Mouse (Mus musculus): Measurements from ENCODE around the gene Syde1.
"Not testable (repeated sequence)": the region's sequence is repeated elsewhere in the genome, so short reads cannot be mapped to it uniquely, and the experiment has no call there.

The Syde1 gene

GRCm38 (mm10) chr10:78591406-78592328, at the start of gene Syde1:
Gene Syde1, minus strand, starts transcription at chr10:78591964.
- peak in 1 of 2 experiments; percentile 37 for DNase-seq

DNA sequence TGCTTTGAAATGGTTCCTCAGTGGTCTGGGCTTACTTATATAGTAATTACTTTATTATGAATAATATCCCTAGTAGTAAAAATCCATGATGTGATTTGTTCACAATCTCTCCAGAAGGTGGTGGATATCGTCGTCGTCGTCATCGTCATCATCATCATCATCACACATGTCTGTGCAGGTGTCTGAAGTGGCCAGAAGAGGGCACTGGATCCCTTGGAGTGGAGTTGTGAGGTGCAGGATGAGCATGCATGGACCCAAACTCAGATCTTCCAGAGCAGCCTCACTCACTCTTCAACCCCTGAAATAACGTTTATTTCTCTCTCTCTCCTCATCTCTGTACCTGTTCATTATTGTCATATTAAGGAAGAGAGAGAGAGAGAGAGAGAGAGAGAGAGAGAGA, 40.5 kb upstream of the Syde1 start:
- no peak for DNase-seq

DNA sequence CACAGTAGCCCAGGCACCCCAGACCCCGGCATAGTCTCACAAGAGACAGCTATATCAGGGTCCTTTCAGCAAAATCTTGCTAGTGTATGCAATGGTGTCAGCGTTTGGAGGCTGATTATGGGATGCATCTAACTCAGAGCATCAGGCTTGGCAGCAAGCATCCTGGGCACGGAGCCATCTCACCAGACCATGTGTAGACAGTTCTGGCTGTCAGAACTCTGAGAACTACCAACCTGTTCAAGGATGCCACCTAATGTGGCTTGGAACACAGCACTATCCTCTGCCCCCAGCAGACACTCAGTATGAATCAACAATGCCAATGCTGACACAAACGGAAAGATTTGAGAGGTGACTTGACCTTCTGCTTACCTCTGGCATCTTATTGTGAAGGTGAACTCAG, 38.4 kb upstream of the Syde1 start:
- DNase-seq: no peak

DNA sequence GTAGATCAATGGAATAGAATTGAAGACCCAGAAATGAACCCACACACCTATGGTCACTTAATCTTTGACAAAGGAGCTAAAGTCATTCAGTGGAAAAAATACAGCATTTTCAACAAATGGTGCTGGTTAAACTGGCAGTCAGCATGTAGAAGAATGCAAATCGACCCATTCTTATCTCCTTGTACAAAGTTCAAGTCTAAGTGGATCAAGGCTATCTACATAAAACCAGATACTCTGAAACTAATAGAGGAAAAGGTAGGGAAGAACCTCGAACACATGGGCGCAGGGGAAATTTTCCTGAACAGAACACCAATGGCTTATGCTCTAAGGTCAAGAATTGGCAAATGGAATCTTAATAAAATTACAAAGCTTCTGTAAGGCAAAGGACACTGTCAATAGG, 31.4 kb upstream of the Syde1 start:
- DNase-seq: not testable (repeated sequence)

DNA sequence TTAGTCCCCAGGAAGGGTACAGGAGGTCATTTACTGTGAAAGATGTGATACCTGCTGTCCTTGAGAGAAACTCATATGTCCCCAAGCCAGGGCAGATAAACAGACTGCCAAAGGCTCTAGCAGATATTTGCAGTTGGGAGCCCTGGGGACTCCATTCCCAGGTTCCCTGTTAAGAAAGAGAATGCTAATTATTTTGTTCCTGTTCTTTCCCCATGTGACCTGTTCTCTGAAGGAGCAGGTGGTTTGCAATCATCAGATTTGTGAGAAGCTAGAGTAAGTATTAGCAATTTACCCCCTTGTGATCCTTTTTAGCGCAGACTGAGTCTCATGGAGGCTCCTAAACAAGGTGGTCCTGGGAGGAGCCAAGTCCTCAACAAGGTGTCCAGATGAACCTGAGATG, 26.2 kb upstream of the Syde1 start, which contains the start of gene Olfr1357:
Gene Olfr1357, minus strand, starts transcription at position 101 of the 400 bp plus-strand sequence.
- DNase-seq: no peak

- no peak for DNase-seq
These were observed 15.8 kb upstream of the Syde1 start for GRCm38 (mm10) chr10:78607602-78608001.

DNA sequence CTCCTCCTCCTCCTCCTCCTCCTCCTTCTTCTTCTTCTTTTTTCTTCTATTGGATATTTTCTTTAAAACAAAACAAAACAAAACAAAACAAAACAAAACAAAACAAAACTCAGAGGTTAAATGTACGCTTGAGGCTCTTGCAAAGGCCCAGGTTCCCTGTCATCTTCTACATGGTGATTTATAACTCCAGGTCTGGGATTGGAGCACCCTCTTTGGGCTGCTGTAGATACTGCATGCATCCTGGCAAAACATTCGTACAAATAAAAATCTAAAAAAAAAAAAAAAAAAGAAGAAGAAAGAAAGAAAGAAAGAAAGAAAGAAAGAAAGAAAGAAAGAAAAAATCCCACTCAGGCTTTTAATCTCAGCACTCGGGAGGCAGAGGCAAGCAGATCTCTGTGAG, 13.3 kb upstream of the Syde1 start:
- peak in 1 of 2 experiments; percentile 34 for DNase-seq

DNA sequence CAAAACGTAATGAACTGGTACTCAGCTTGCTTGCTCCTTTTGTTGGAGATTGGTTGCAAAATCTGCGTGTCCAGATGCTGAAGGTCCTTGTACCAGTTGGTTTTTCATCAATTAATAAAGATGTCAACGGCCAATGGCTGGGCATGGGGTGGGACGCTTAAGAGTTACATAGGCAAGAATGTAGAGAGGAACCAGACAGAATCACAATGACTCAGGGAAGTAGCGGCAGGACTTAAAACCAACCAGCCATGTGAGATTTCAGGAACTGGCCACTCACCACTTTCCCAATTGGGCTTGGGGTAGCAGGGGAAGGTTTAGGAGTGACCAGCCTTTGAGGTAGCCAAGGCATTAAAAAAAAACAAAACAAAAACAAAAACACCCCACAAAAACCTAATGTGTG, 8.1 kb upstream of the Syde1 start:
- no peak for DNase-seq

- DNase-seq: no peak
These were observed 2.8 kb upstream of the Syde1 start for GRCm38 (mm10) chr10:78594566-78594965.

DNA sequence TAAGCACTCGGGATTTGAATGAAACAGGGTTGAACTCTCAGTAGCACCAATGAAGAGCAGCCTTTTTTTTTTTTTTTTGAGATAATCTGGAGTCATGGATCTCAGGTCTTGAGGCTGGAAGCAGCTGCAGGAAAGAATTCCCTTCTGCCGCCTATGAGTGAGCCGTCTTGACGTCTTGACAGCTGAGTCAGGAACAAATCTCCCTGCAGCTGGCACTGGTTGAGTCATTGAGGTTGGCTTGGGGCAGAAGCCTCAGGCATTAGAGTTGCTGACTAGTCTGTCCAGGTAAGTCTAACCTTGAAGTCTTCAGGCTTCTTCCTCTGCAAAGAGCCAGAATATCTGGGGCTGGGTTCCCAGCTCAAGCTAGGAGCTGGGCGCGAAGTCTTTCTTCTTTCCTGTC, 2.4 kb upstream of the Syde1 start:
- no peak for DNase-seq

- DNase-seq: no peak
These were observed 2.0 kb upstream of the Syde1 start for GRCm38 (mm10) chr10:78593736-78594135.

DNA sequence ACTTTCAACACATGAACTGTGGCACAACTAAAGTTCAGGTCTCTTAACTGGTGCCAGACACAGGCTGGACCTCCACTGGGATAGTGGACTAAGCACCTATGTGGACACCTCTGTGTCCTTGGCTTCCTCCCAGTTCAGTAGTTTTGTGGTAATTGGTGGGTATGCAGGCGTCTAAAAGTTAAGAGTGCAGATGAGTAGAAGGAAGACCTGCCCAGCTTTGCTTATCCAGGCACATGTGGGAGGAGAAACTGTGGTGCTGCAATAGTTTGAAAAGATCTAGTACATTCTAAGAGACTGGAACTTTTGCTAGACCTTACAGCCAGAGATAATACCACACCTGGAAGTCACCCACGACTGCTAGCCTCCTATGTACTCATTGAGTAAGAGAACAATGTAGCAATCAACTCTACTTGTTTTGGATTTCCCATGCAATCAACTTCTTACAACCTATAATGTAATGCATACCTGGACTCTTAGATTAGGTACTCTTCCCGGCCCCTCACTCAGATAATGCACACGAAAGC, 1.2 kb upstream of the Syde1 start:
- no peak for DNase-seq

DNA sequence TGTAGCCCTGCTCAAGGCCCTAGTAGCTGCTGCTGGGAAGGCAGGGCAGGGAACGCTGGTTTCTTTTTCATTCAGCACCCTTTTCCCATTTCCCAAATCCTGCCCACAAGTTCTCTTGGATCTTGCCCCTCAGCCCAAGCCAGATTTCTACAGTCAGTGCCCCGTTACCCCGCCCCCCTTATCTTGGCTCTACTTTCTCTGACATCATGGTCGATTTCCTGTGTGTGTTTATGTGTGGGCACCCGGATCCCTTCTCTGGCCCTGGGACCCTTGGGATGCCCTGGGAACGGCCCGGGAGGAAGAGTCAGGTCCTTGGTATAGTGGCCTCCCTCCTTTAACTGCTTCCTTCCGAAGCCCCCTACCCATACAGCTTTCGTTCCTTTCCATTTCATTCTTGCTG, 1.0 kb downstream of the Syde1 start:
- DNase-seq: no peak

- no peak for DNase-seq
These were observed 1.9 kb downstream of the Syde1 start for GRCm38 (mm10) chr10:78589901-78590300.

- DNase-seq: no peak
These were observed 2.5 kb downstream of the Syde1 start for GRCm38 (mm10) chr10:78589291-78589690.

DNA sequence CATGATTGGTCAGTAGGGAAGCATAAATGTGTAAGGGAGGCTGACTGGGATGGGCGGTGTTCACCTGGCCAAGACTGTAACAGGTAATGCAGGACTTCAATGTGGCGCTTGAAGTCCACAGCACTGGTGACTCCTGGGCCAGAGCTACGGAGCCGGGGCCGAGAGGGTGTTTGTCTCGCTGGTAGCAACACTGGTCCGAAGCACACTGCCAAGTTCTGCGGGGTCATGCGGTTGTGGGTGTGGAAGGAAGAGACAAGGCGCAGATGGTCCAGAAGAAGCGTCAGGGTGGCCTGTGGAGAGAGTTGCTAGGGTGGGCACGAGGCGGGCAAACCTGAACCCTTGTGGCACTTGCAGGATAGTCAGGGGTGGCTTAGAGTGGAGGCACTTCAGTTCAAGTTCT, 5.7 kb downstream of the Syde1 start:
- no peak for DNase-seq

DNA sequence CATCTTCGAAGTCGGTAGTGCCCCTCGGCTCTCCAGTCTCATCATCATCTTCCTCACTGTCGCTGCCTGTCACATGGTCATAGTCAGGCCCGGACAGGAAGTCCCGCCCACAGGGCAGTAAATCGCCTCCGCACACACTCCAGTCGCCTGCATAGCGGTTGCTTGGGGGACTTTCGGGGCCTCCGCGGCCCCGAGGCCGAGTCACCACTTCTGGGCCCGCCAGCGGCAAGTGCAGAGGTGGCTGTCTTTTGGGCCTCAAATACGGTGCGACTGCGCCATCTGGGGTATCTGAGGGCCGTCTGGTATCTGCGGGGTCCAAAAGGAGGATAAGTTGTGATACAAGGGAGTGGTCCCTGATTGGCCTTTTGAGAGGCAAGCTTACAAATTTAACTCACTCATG, 6.2 kb downstream of the Syde1 start:
- no peak for DNase-seq

DNA sequence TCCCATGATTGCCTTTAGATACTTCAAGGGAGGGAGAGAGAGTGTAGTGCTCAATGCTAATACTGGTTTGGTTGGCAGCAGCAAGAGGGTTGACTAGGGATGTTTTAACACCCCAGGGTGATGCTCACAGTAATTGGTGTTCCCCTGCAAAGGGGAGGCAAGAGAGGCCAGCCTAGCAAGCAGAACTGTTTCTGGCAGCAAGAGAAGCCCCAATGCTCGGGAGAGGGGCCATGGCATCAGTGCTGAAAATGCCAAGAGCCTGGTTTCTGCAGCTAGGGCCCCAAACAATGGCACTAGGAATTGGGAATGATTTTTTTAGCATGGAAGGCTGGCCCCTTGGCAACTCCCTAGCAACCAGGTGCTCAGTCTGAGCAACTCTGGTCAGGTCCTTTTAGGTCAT, 6.8 kb downstream of the Syde1 start:
- no peak for DNase-seq

GRCm38 (mm10) chr10:78583939-78584338, 7.8 kb downstream of the Syde1 start:
- no peak for DNase-seq

- DNase-seq: no peak
These were observed 8.4 kb downstream of the Syde1 start for GRCm38 (mm10) chr10:78583347-78583746.

GRCm38 (mm10) chr10:78581121-78581520, 10.6 kb downstream of the Syde1 start:
- DNase-seq: no peak

- no peak for DNase-seq
These were observed 13.6 kb downstream of the Syde1 start for GRCm38 (mm10) chr10:78578204-78578603.

GRCm38 (mm10) chr10:78576435-78577184, 15.2 kb downstream of the Syde1 start:
- DNase-seq: no peak

GRCm38 (mm10) chr10:78575690-78576089, 16.1 kb downstream of the Syde1 start:
- DNase-seq: no peak

Data from spleen, adult 18-20 months (tissue).